Mouse (Mus musculus) heart, embryonic 15.5 days (tissue): ENCODE results near the gene Slc39a11. TPM values are rescaled to one million over a fixed set of nuclear protein-coding genes. Genes with fewer than 3 reads are reported as not detected.

Source experiments
- ATAC-seq: fragments of 200-750 bp; cut with Nextera tagmentation; replicated peaks from 2 replicates; pipeline ENCODE4 v1.8.0; 2017; ENCODE audit warnings: low read depth, moderate TSS enrichment; ENCODE audit not compliant: insufficient number of reproducible peaks, insufficient read depth, low FRiP score
- H3K27ac ChIP-seq: fragments of 300-500 bp; sonication (generic); 2 replicates; pipeline ENCODE4 v1.5.1; 2015; ENCODE audit warnings: mild to moderate bottlenecking, inconsistent platforms
- H3K27me3 ChIP-seq: fragments of 300-500 bp; sonication (generic); 2 replicates; pipeline ENCODE4 v1.6.1; 2015; ENCODE audit warnings: inconsistent platforms
- H3K36me3 ChIP-seq: fragments of 300-500 bp; sonication (generic); 2 replicates; pipeline ENCODE4 v1.6.1; 2015; ENCODE audit warnings: mild to moderate bottlenecking, inconsistent platforms
- H3K4me1 ChIP-seq: fragments of 300-500 bp; sonication (generic); replicated peaks from 2 replicates; pipeline ENCODE4 v1.6.1; 2015; ENCODE audit warnings: inconsistent platforms
- H3K4me2 ChIP-seq: fragments of 300-500 bp; sonication (generic); 2 replicates; pipeline ENCODE4 v1.6.1; 2015; ENCODE audit warnings: inconsistent platforms, mild to moderate bottlenecking, moderate library complexity
- H3K4me3 ChIP-seq: fragments of 300-500 bp; sonication (generic); 2 replicates; pipeline ENCODE4 v1.5.1; 2015; ENCODE audit warnings: mild to moderate bottlenecking, inconsistent platforms
- H3K9ac ChIP-seq: fragments of 300-500 bp; sonication (generic); 2 replicates; pipeline ENCODE4 v1.6.1; 2015; ENCODE audit warnings: mild to moderate bottlenecking, inconsistent platforms
- H3K9me3 ChIP-seq: fragments of 300-500 bp; sonication (generic); replicated peaks from 2 replicates; pipeline ENCODE4 v1.6.1; 2016; ENCODE audit warnings: inconsistent platforms
- WGBS: fragments of 180-500 bp; shearing (Covaris S2); methylation state at CpG from one replicate; pipeline ENCODE4 v1.1.7; 2015; ENCODE audit warnings: mixed read lengths; 5-methylcytosine and 5-hydroxymethylcytosine counted together
- polyA plus RNA-seq: library from polyadenylated mRNA; unstranded; fragments of >200 nt; fragmentation: Nextera tagmentation; extraction: Ambion mirVana; gene quantifications from 2 replicates; pipeline ENCODE4 v1.2.1, GENCODE M21; 2015

Slc39a11 gene
- polyA plus RNA-seq, 1 experiment from 2014 or later = 13.4 TPM

- H3K4me3 ChIP-seq = no peak overlapping the region
- no peak overlapping the region for H3K27ac ChIP-seq
- no peak for ATAC-seq
- peaks cover 4% of the 10 kb centered on the region; the same call in 1 of the 2 replicates for H3K4me1 ChIP-seq
- H3K9me3 ChIP-seq = no peaks in the 10 kb centered on the region
- H3K9ac ChIP-seq = no peak overlapping the region
- H3K4me2 ChIP-seq = no peak overlapping the region
- no peaks in the 10 kb centered on the region for H3K36me3 ChIP-seq
- WGBS = 70% methylated on average over 7 of the region's 7 CpGs
- no peaks in the 10 kb centered on the region for H3K27me3 ChIP-seq
These were observed 129.9 kb downstream of the Slc39a11 start for GRCm38 (mm10) chr11:113519973-113520372.

GRCm38 (mm10) chr11:113518176-113518575 is 131.7 kb downstream of the Slc39a11 start:
- Histone ChIP-seq H3K9me3 (no peaks in the 10 kb centered on the region), H3K4me1 (peaks cover 11% of the 10 kb centered on the region; the same call in 1 of the 2 replicates), H3K4me2 (no peak overlapping the region), H3K27me3 (no peaks in the 10 kb centered on the region), H3K27ac (no peak overlapping the region), H3K4me3 (no peak overlapping the region), H3K9ac (no peak overlapping the region), H3K36me3 (no peaks in the 10 kb centered on the region)
- WGBS = 73% methylated on average over 7 of the region's 7 CpGs
- ATAC-seq = no peak

GRCm38 (mm10) chr11:113516156-113516555 is 133.7 kb downstream of the Slc39a11 start:
- Histone ChIP-seq H3K9me3 (no peaks in the 10 kb centered on the region), H3K4me2 (no peak overlapping the region), H3K27me3 (no peaks in the 10 kb centered on the region), H3K27ac (no peak overlapping the region), H3K9ac (no peak overlapping the region), H3K4me1 (peaks cover 13% of the 10 kb centered on the region; the same call in 1 of the 2 replicates), H3K4me3 (no peak overlapping the region), H3K36me3 (no peaks in the 10 kb centered on the region)
- no peak for ATAC-seq
- WGBS = 66% methylated on average over 10 of the region's 10 CpGs

- no peak for ATAC-seq
- WGBS = 85% methylated on average over 10 of the region's 10 CpGs
- no peak overlapping the region for H3K27ac ChIP-seq
- no peak overlapping the region for H3K9ac ChIP-seq
- H3K4me1 ChIP-seq = peaks cover 16% of the 10 kb centered on the region
- no peaks in the 10 kb centered on the region for H3K36me3 ChIP-seq
- no peak overlapping the region for H3K4me2 ChIP-seq
- no peak overlapping the region for H3K4me3 ChIP-seq
- H3K9me3 ChIP-seq = no peaks in the 10 kb centered on the region
- no peaks in the 10 kb centered on the region for H3K27me3 ChIP-seq
These were observed 136.9 kb downstream of the Slc39a11 start for GRCm38 (mm10) chr11:113512976-113513375.

GRCm38 (mm10) chr11:113512150-113512549 is 137.7 kb downstream of the Slc39a11 start:
- Histone ChIP-seq H3K27me3 (no peaks in the 10 kb centered on the region), H3K4me2 (no peak overlapping the region), H3K27ac (no peak overlapping the region), H3K4me1 (peaks cover 16% of the 10 kb centered on the region), H3K9me3 (no peaks in the 10 kb centered on the region), H3K9ac (no peak overlapping the region), H3K4me3 (no peak overlapping the region), H3K36me3 (no peaks in the 10 kb centered on the region)
- ATAC-seq = no peak
- 84% methylated on average over 7 of the region's 7 CpGs for whole genome bisulfite sequencing

GRCm38 (mm10) chr11:113510969-113511625 is 138.8 kb downstream of the Slc39a11 start:
- no peaks in the 10 kb centered on the region for H3K27me3 ChIP-seq
- H3K4me1 ChIP-seq = peaks cover 16% of the 10 kb centered on the region
- ATAC-seq = no peak
- 65% methylated on average over 11 of the region's 11 CpGs for whole genome bisulfite sequencing
- H3K9ac ChIP-seq = no peak overlapping the region
- no peak overlapping the region for H3K4me2 ChIP-seq
- H3K9me3 ChIP-seq = no peaks in the 10 kb centered on the region
- H3K4me3 ChIP-seq = no peak overlapping the region
- H3K27ac ChIP-seq = no peak overlapping the region
- H3K36me3 ChIP-seq = no peaks in the 10 kb centered on the region

GRCm38 (mm10) chr11:113510249-113510648 is 139.6 kb downstream of the Slc39a11 start:
- no peak overlapping the region for H3K27ac ChIP-seq
- WGBS = 79% methylated on average over 7 of the region's 7 CpGs

GRCm38 (mm10) chr11:113507716-113508480 is 142.0 kb downstream of the Slc39a11 start:
- no peak for ATAC-seq
- no peak overlapping the region for H3K4me2 ChIP-seq
- peaks cover 10% of the 10 kb centered on the region for H3K4me1 ChIP-seq
- H3K36me3 ChIP-seq = no peaks in the 10 kb centered on the region
- WGBS = 77% methylated on average over 11 of the region's 11 CpGs
- no peak overlapping the region for H3K27ac ChIP-seq
- no peaks in the 10 kb centered on the region for H3K9me3 ChIP-seq
- no peak overlapping the region for H3K4me3 ChIP-seq
- H3K9ac ChIP-seq = no peak overlapping the region
- H3K27me3 ChIP-seq = no peaks in the 10 kb centered on the region

More at GRCm38 (mm10) chr11:113510249-113510648, 139.6 kb downstream of the Slc39a11 start:
- Histone ChIP-seq H3K4me2 (no peak overlapping the region), H3K36me3 (no peaks in the 10 kb centered on the region), H3K4me3 (no peak overlapping the region), H3K9me3 (no peaks in the 10 kb centered on the region), H3K9ac (no peak overlapping the region), H3K27me3 (no peaks in the 10 kb centered on the region), H3K4me1 (peaks cover 16% of the 10 kb centered on the region)
- no peak for ATAC-seq

- Histone ChIP-seq H3K9ac (no peak overlapping the region), H3K36me3 (no peaks in the 10 kb centered on the region), H3K4me3 (no peak overlapping the region), H3K4me1 (peaks cover 3% of the 10 kb centered on the region), H3K27me3 (no peaks in the 10 kb centered on the region), H3K9me3 (no peaks in the 10 kb centered on the region), H3K4me2 (no peak overlapping the region), H3K27ac (no peak overlapping the region)
- ATAC-seq = no peak
- 83% methylated on average over 12 of the region's 12 CpGs for WGBS
These were observed 144.2 kb downstream of the Slc39a11 start for GRCm38 (mm10) chr11:113505551-113506160.

GRCm38 (mm10) chr11:113504459-113505062 is 145.3 kb downstream of the Slc39a11 start:
- Histone ChIP-seq H3K36me3 (no peaks in the 10 kb centered on the region), H3K9me3 (no peaks in the 10 kb centered on the region), H3K4me2 (no peak overlapping the region), H3K4me3 (no peak overlapping the region), H3K27me3 (peaks cover 3% of the 10 kb centered on the region; the same call in 1 of the 2 replicates), H3K27ac (no peak overlapping the region), H3K4me1 (no peaks in the 10 kb centered on the region; the same call in 1 of the 2 replicates), H3K9ac (no peak overlapping the region)
- ATAC-seq = no peak
- 54% methylated on average over 11 of the region's 11 CpGs for WGBS

- no peaks in the 10 kb centered on the region for H3K9me3 ChIP-seq
- no peak overlapping the region for H3K9ac ChIP-seq
- no peak overlapping the region for H3K27ac ChIP-seq
- ATAC-seq = no peak
- no peak overlapping the region for H3K4me2 ChIP-seq
- no peak overlapping the region for H3K4me3 ChIP-seq
- H3K27me3 ChIP-seq = peaks cover 8% of the 10 kb centered on the region; the same call in 1 of the 2 replicates
- 73% methylated on average over 6 of the region's 6 CpGs for WGBS
- no peaks in the 10 kb centered on the region; the same call in 1 of the 2 replicates for H3K4me1 ChIP-seq
- no peaks in the 10 kb centered on the region for H3K36me3 ChIP-seq
These were observed 146.9 kb downstream of the Slc39a11 start for GRCm38 (mm10) chr11:113502968-113503367.
